Mouse (Mus musculus): ENCODE data around the gene Ly75.

Ly75 gene

DNA sequence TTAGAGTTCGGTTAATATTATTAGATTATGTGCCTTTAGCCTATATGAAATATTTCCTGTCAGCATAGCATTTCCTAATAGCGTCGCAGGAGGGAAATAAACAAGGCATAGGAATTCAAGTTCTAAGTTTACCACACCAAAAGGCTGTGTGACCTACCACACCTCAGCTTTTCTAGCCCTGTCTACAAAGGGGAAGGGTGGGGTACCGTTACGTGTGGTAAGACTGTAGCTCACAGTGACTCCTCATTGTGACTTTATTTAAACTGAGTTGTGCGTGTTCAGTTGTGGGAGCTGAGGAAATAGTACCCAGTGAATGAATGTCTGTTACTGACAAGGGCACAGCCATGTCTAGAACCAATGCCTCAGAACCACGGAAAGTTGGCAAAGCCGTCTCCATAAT is 8.0 kb downstream of the Ly75 start:
- no peak for DNase-seq (ENCODE audit: low spot score in 2 of 2)

DNA sequence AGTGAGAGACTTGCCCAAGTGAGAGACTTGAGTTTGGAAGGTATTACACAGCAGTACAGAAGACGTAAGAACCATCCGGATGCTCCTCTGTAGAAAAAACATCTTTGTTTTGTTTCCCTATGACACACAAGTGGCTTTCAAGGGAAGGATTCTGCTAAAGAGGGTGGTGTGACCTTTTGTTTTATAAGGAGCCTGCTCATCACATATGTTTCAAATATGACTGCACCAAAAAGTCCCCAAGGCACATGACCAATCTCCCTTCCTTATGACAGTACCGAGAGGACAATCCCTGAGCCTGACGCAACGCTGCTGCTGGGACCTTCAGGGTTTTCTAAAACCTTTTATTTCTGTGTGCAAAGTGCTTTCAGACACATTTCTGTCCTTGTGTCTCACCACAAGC is 12.9 kb downstream of the Ly75 start:
- no peak for DNase-seq (ENCODE audit: low spot score in 2 of 2)

DNA sequence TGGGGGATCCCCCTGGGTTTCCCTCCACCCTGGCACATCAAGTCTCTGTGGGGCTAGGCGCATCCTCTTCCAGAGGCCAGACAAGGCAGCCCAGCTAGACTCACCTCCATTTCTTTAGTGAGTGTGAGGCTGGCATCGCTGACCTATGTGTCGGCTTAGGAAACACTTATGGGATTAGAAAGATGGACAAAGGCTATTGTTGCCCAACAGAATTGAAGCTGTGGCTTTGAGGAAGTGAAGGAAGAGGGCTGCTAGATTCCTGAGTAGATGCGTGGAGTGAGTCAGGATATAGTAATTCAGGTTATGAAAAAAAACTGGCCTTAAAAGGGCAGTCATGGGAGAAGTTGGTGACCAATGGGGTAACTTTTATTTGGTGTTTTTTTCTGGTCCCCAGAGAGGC is 13.6 kb downstream of the Ly75 start:
- DNase-seq (ENCODE audit: low spot score in 2 of 2), result no peak

DNA sequence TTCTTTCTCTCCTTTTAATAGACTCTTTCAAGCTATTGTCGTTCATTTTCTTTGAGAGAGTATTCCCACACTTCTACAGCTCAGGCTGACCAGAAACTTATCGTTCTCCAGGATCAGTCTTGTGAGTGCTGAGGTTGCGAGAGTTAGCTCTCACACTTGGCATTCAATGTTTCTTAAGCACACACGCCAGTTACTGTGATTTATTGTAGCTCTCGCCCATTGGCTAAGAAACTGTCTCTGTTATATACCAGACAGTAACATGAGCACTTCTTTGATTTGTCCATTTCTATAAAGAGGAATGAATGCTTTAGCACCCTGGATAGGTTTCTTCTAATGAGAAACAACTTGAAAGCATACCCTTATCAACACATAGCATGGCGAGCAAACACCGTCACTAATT is 15.2 kb downstream of the Ly75 start:
- no peak for DNase-seq (ENCODE audit: low spot score in 2 of 2)

DNA sequence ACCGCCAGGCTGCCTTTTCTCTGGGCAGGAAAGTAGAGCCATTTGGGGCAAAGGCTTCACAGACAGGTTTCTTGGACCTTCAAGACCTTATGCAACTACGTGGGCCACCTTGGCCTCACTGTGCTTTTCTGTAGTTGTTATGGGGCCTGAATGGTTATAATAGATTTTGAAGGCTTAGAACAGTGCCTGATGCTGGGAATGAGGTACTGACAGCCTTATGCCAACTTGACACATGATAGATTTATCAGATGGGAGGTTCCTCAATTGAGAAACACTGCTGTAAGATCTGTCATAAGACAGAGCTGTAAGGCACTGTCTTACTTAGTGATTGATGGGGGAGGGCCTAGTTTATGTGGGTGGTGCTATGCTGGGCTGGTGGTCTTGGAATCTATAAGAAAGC is 15.9 kb downstream of the Ly75 start:
- no peak for DNase-seq (ENCODE audit: low spot score in 2 of 2)

DNA sequence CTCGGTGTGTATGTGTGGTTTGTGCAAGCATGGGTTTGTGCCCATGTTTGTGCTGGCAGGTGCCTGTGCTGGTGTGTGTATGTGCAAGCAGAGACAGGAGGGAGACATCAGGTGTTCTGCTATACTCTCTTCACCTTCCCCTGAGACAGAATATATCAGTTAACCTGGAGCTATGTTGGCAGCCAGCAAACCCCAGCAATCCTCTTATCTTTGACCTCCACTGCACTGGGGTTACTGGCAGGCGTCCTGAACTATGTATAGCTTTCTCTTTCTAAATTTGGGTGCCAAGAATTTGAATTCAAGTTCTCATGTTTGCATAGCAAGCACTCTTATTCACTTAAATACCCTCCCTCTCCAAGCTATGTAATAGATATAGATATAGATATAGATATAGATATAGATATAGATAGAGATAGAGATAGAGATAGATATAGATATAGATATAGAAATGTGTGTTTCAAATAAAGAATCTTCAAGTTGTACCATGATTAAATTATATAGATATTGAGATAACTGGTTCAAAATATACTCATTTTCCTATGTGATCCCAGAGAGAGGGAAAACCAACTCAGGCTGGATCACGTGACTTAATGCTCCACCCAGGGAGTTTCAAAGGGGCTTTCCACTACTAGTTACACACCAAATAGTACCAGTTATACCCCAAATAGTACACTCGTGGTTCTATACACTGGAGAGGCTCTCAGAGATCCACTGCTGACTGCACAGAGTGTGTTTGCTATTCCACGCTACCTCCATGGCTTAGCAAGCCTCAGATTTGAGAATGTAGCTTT is 17.1 kb downstream of the Ly75 start:
- DNase-seq (ENCODE audit: low spot score in 2 of 2), result no peak

DNA sequence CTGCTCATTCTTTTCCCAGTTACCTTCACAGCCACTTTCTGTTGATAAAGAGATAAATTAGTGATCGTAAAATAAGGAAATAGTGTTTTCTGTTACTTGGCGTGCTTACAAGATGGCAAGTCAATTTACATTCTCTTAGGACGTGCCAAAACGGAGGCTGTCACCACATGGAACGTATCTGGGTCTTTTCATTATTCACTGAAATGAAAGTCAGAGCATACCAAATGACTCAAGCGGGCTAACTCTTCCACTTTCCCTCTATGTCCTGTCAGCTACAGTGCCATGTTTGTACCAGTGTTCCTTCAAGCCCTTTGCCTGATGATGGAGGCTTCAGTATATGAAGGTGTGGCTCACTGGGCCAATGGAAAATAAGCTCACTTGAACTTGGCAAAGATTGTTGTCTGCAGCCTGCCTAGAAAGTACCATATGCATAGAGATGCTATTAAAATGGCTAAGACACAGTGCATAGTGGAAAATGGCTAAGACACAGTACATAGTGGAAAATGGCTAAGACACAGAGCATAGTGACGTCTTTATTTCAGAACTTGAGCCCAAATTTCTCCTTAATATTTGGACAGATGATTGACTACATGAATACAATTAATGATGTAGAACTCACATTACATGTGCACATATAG is 17.8 kb downstream of the Ly75 start:
- no peak for DNase-seq (ENCODE audit: low spot score in 2 of 2)

DNA sequence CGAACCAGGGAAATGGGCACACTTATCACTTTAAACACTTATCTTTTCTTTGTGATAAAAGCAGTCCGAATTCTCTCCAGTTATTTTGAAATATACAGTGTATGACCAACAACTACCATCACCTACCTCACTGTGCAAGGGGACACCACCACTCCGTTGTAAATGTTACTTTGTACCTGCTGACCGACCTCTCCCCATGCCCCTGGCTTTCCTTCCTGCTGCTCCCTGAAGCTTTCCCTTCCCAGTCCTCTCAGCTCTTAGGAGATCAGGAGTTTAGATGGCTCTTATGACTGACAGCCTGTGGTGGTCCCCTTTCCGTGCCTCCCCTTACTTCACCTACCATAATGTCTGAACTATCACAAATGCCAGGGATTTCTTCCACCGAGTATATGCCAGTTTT is 21.0 kb downstream of the Ly75 start:
- DNase-seq (ENCODE audit: low spot score in 2 of 2), result no peak

DNA sequence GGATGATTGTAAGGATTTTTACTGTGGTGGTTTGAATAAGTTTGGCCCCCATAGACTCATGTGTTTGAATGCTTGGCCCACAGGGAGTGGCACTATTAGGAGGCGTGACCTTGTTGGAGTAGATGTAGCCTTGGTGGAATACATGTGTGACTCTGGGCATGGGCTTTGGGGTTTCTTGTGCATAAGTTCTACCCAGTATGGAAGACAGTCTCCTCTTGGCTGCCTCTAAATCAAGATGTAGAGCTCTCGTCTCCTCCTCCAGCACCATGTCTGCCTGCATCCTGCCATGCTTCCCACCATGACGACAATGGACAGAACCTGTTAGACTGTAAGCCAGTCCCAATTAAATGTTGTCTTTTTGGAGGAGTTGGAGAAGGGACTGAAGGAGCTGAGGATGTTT is 23.3 kb downstream of the Ly75 start:
- DNase-seq (ENCODE audit: low spot score in 2 of 2), result no peak

DNA sequence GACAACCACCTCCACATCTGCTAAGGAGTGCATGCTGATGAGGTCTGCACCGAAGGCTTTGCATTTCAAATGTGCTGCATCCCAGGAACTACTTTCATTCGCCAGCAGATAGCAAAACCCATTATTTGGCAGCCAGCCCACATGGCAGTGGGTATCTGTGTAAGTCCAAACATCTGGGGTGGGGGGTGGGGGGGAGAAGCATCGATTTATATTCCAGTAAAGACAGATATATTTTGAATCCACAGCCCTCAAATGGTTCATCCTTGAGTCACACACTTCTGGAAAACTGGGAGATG is 27.8 kb downstream of the Ly75 start:
- no peak for DNase-seq (ENCODE audit: low spot score in 2 of 2)

DNA sequence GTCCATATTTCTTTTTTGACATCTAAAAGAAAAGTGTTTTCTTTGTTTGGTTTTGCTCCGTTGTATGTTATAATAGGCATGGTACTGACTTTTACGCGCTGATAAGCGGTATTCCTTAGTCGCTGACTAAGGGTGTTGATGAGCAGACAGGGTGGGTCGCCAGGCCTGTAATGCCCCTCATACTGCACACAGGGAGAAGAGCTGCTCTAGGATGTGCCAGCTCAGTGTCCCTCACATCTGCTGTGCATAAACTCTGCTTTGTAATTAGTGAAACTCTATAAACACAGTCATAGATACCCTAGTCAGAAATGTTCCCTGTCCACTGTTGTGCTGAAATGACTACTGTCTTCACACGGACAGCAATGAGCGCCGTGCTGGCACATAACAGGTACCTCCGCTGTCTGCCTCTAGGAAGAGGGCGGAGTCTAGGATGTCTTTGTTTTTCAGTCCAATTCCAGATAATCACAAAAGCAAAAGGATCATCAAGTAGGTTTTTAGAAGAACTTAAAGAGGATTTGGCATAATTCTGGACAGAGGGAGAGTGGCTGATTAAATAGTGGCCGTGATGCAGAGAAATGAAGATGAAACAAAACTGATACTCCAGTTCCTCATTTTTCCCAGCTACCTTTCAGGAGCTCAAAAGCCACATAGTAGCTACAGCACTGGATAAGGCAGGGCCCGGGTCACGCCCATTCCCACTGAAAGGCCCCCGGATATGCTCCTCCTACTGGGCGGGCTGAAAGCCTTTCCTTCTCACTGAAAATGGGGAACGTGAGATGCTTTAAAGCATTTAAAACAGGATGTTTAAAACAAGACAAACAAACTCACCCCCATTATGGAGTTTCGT is 28.3 kb downstream of the Ly75 start:
- no peak for DNase-seq (ENCODE audit: low spot score in 2 of 2)

DNA sequence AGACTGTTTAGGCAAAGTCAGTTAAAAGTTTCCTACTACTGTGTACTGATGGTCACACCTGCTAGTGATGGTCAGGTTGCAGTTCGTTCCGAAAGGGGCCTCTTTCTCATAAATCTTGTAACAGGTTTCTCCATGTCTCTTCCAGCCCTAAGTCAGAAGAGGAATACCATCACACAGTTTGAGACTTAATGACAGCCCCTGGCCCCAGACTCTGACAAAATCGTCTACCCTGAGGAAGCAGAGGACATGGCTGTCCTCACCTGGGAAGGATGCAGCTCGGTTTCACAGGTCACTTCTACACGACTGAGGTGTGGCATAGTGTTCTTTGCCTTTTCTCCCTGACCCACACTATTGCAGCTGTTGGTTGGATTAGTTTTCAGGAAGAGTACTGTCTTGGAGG is 30.8 kb downstream of the Ly75 start:
- no peak for DNase-seq (ENCODE audit: low spot score in 2 of 2)

DNA sequence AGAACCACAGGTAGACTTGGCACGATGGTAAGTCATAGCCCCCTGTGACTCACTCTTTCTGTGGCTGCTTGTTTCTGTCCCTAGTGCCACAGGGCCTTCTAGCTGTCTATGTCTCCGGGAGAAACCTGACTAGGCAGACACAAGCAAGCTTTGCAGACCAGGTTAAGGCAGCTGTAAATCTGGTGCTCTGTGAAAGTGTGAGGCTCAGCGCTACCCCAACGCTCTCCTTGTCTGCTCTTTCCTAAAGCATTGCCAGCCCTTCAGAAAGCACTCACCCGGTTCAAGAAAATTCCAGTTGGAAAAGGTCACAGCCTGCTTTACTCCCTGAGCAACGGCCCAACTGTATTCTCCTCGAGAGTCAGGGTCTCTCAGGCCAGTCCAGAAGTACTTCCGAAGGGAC is 31.3 kb downstream of the Ly75 start:
- DNase-seq (ENCODE audit: low spot score in 2 of 2), result no peak

DNA sequence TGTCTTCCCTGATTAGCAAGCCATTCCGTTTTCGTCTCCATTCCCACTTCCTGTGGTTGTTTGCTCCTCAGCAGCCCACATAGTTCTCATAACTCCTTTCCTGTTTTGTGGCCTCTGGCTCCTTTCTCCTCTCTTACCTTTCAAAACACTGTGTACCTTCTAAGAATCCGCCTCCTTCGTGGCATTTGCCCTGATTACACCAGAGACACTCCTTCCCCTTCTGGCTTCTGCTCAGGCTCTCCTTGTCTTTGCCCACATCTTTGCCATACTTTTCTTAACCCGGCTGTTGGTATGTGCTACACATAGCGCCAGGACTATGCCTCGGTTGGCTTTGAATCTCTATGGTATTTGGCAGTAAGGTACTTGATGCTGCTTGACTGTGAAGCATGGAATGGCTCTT is 35.2 kb downstream of the Ly75 start:
- no peak for DNase-seq (ENCODE audit: low spot score in 2 of 2)

DNA sequence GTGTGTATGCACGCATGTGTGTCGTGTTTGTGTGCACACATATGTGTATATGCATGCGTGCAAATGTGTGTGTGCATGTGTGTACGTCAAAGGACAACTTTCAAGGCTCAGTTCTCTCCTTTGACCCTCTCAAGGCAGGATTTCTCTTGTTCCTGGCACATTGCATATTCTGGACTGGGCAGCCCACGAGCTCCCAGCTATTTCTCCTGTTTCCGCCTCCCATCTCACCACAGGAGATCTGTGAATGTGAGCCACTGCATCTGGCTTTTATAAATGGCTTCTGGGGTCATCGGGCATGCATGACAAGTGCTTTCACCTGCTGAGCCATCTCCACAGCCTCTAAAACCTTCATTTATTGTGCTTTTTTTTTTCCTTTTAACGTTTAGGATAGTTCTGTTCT is 36.6 kb downstream of the Ly75 start:
- DNase-seq (ENCODE audit: low spot score in 2 of 2), result no peak

DNA sequence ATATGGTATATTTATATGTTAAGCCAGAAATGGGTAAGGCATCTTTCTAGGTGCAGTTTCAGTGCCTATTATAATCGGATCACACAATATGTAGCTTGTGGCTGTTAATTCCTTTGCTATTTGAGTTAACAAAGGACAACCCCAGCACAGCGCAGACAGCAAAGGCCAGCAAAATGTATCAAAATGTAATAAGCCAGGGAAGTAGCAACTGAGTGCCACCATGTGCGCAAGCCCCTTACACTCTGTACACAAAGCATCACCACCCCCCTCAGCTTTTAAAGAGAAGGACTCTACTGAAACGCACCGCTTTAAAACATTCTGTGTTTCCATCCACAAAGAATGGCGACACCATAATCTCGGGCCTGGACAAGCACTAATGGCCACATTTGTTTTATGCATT is 37.4 kb downstream of the Ly75 start:
- no peak for DNase-seq (ENCODE audit: low spot score in 2 of 2)

DNA sequence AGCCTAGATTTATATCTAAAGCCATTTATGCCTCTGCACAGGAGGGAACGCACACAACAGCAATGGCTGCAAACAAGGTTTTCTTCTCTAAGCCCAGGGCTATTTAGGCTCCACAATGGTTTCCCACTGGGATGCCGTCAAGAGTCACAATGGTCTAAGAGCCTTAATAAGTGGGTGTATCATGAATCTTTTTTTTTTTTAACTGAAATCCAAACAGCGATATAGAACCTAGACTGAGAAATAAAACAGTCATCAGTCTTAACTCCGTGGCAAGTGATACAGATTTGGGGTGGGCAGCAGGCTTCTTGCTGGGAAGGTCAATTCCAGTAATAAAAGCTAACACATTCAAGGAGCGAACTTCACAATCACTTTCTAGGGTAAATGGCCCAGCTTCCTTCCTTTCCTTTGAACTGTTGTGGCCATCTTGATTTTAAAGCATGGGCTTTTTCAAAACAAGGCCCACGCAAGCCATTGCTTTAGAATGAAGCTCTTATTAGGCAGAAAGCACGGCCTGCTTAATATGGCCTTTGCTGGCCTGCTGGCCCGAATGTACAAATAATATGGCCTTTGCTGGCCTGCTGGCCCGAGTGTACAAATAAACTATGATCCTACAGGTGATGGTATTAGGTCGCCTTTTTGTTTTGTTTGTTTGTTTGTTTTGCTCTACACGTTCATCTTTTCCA is 39.4 kb downstream of the Ly75 start:
- no peak for DNase-seq (ENCODE audit: low spot score in 2 of 2)

DNA sequence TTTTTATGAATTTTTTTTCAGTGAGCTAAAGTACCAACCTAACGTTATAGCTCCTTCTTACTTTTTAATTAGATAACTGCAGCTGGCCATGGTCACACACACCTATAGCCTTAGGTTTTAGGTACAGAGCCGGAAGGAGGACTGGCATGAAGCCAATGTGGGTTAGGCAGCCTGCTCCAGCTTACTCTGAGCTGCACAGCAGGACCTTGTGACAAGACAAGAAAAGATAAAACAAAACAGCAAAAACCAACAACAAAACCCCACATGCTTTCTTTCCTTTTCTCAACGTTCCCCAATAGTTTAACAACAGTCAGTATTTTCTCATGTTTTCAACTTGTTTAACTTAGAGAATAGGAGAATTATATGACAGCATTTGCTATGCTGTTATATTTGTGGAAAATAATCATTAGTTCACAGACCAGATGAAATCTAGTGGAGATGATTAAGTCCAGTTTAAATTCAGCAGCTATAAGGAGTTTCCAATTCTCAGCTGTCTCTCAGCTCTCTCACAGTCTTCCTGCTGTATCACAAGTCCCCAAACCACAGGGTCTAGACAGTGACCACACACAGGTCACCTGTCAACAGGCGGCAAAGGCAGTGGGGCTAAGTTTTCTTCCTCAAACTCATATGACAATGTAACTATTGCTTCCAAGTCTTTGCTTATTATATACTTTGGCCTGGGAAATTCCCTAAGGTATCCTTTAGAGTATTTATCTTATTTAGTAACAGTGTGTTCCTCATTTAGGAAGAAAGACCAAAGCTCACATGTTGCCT is 40.8 kb downstream of the Ly75 start:
- no peak for DNase-seq (ENCODE audit: low spot score in 2 of 2)

DNA sequence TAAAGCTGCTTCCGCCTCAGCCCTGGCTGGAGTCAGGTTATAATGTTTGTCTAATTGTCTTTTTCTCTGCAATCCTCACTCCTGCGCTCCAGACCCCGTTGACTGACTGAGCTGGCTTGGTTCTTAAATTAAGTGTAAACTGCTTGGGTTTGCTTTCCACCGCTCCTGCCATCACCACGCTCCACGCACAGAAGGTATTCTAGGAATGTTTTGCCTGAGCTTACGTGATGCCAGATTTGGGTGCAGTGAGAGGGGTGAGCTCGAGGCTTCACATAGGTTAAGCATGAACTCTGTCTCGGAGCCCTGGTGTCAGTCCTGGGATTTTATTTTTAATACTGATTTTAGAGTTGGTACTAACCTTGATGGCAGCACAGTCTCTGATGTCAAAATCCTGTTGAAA is 45.2 kb downstream of the Ly75 start:
- no peak for DNase-seq (ENCODE audit: low spot score in 2 of 2)

DNA sequence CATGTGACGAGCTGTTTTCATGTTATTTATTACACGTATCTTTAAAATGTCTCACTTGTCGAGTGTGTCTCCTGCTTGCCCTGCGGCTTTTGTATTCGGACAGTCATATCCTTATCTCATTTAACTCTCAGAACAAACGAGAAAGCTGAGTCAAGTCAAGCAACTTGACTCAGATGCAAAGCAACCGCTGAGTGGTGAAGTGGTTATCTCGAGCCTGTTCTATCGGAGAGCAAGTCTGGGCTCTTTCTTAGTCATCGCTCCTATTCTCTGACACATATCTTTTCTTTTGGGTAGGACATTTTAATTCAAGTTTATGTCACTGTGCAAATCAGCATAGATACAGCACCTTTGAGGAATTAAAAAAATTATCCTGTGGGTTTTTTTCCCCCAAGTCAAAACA is 54.5 kb downstream of the Ly75 start:
- DNase-seq (ENCODE audit: low spot score in 2 of 2), result no peak

DNA sequence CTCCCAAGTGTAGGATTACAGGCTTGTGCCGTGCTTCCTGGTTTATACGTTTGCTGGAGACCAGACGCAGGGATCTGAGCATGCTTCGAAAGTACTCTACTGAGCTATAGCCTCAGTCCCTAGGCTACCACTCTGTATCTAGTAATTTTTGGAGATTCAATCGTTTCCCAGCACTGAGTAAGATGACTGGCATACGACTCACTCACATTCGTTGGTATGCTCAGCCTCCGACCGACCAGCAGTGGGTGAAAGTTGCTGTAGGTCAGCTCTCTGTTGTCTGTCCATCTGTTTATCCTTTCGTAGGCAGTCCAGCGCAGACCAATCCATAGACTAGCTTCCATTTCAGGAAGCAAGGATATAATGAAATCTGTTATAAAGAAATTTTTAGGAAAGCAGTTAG is 55.5 kb downstream of the Ly75 start:
- DNase-seq (ENCODE audit: low spot score in 2 of 2), result no peak

DNA sequence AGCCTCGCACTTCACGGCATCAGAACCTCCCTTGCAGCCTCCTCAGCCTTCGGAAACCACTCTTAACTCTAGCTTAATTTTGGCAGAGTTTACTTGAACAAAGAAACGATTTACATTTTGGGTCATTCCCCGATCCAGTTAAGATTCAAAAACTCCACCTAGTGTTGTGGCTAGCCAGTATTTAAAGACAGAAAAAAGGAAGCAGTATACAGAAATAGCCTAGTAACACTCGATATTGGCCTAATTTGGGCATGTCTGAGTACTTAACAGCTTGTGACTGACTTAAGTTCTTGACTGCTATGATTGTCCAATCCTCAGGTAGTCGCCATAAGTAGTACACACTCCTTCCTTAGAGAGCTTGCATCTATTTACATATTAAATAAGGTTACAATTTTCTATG is 56.2 kb downstream of the Ly75 start:
- no peak for DNase-seq (ENCODE audit: low spot score in 2 of 2)

Data from spleen, postnatal 10 days (tissue).